Comparison of ENCODE assay signal across 13 mouse cellular contexts in genomic region chr2:38485409-38485808, GRCm38 (mm10). TPM values are rescaled to one million over a fixed set of nuclear protein-coding genes. Genes with fewer than 3 reads are reported as not detected.
DNase-seq lines count a peak whose midpoint lies in the region; ATAC-seq and TF ChIP-seq lines count a peak whose summit lies in the region.
"Had no signal": no experiment of that assay in that cellular context is flagged by ENCODE, and none has a peak within 500 bp of the region (broad histone marks: within the 10 kb centered on the region; RNA-seq: fewer than 3 reads in every experiment).

No protein-coding gene starts in this region.

- no peak for TF ChIP-seq POLR2A in bone marrow macrophage, adult 2 months (IDR thresholded peaks at IDR 0.05; ENCODE audit: borderline replicate concordance, low read depth, low read length)

- no peak for ATAC-seq in kidney, embryonic 15.5 days (replicated peaks; ENCODE audit: low FRiP score)
- 0 out of 2 replicates have a peak, but pooled peaks have one; percentile 13 for ATAC-seq in liver, embryonic 15.5 days (ENCODE audit: insufficient read depth)
- ATAC-seq: forebrain, embryonic 13.5 days; midbrain, embryonic 15.5 days had no signal

- H3K36me3 ChIP-seq in kidney, embryonic 15.5 days = no peaks in the 10 kb centered on the region
- no peaks in the 10 kb centered on the region for H3K36me3 ChIP-seq in liver, embryonic 15.5 days (replicated peaks)
- H3K36me3 ChIP-seq: embryonic facial prominence, embryonic 12.5 days; hindbrain, embryonic 15.5 days; midbrain, embryonic 15.5 days; neural tube, embryonic 12.5 days had no signal

- peak overlapping the region; percentile 53 for H3K27ac ChIP-seq in gastrocnemius, adult 2 months
- peak overlapping the region; percentile 15; the same call in 1 of the 2 replicates for H3K27ac ChIP-seq in kidney, embryonic 15.5 days
- peak overlapping the region; percentile 100 for H3K27ac ChIP-seq in bone marrow macrophage, adult 2 months (ENCODE audit: insufficient read depth, low read depth, low read length)
- peak overlapping the region; percentile 74 for H3K27ac ChIP-seq in liver, embryonic 15.5 days (replicated peaks)
- H3K27ac ChIP-seq: forebrain, embryonic 13.5 days; hindbrain, embryonic 15.5 days; midbrain, embryonic 15.5 days; neural tube, embryonic 12.5 days had no signal

- intact Hi-C loops in gastrocnemius, adult 2 months (cut with DNase I) = no loop called here
- intact Hi-C loops in gastrocnemius, postnatal 36 days (cut with DNase I) = no loop called here

- H3K9ac ChIP-seq in kidney, embryonic 15.5 days = no peak overlapping the region
- H3K9ac ChIP-seq in liver, embryonic 15.5 days = no peak overlapping the region
- H3K9ac ChIP-seq: embryonic facial prominence, embryonic 12.5 days; forebrain, embryonic 13.5 days; hindbrain, embryonic 15.5 days; midbrain, embryonic 15.5 days; neural tube, embryonic 12.5 days had no signal

- no peak for DNase-seq in gastrocnemius, adult 2 months
- DNase-seq in gastrocnemius, postnatal 36 days = no peak
- no peak for DNase-seq in kidney, adult 11 months
- no peak for DNase-seq in cerebellum, postnatal 10 days
- no peak for DNase-seq in thymus, postnatal 25 days

- no peak for TF ChIP-seq CTCF in gastrocnemius, adult 2 months (IDR thresholded peaks at IDR 0.05)
- TF ChIP-seq CTCF in bone marrow macrophage, adult 2 months (IDR thresholded peaks at IDR 0.05; ENCODE audit: low read depth, low read length) = no peak

- H3K9me3 ChIP-seq in kidney, embryonic 15.5 days (replicated peaks) = no peaks in the 10 kb centered on the region
- no peaks in the 10 kb centered on the region for H3K9me3 ChIP-seq in liver, embryonic 15.5 days (replicated peaks)
- H3K9me3 ChIP-seq: forebrain, embryonic 13.5 days; hindbrain, embryonic 15.5 days; midbrain, embryonic 15.5 days; neural tube, embryonic 12.5 days had no signal

- H3K4me3 ChIP-seq in gastrocnemius, adult 2 months = no peak overlapping the region
- no peak overlapping the region for H3K4me3 ChIP-seq in kidney, embryonic 15.5 days (replicated peaks)
- H3K4me3 ChIP-seq in bone marrow macrophage, adult 2 months (ENCODE audit: insufficient read depth, low read length) = peak overlapping the region; percentile 2; the same call in 1 of the 2 replicates
- no peak overlapping the region for H3K4me3 ChIP-seq in liver, embryonic 15.5 days (replicated peaks)
- H3K4me3 ChIP-seq: embryonic facial prominence, embryonic 12.5 days; forebrain, embryonic 13.5 days; hindbrain, embryonic 15.5 days; midbrain, embryonic 15.5 days; neural tube, embryonic 12.5 days had no signal

- H3K27me3 ChIP-seq in kidney, embryonic 15.5 days = no peaks in the 10 kb centered on the region
- H3K27me3 ChIP-seq in liver, embryonic 15.5 days = no peaks in the 10 kb centered on the region
- H3K27me3 ChIP-seq: embryonic facial prominence, embryonic 12.5 days; forebrain, embryonic 13.5 days; hindbrain, embryonic 15.5 days; neural tube, embryonic 12.5 days had no signal

- 84% methylated on average over 3 of the region's 3 CpGs for WGBS in kidney, embryonic 15.5 days
- WGBS in liver, embryonic 15.5 days (ENCODE audit: insufficient replicate concordance) = 54% methylated on average over 3 of the region's 3 CpGs

- peaks cover 4% of the 10 kb centered on the region; the same call in 1 of the 2 replicates for H3K4me1 ChIP-seq in kidney, embryonic 15.5 days
- peaks cover 58% of the 10 kb centered on the region for H3K4me1 ChIP-seq in bone marrow macrophage, adult 2 months (ENCODE audit: control insufficient read depth, insufficient read depth, low read length)
- H3K4me1 ChIP-seq in liver, embryonic 15.5 days (replicated peaks) = peaks cover 36% of the 10 kb centered on the region
- H3K4me1 ChIP-seq: embryonic facial prominence, embryonic 12.5 days; hindbrain, embryonic 15.5 days; midbrain, embryonic 15.5 days; neural tube, embryonic 12.5 days had no signal

- H3K4me2 ChIP-seq in kidney, embryonic 15.5 days = no peak overlapping the region
- H3K4me2 ChIP-seq in liver, embryonic 15.5 days = peak overlapping the region; percentile 20; the same call in 1 of the 2 replicates
- H3K4me2 ChIP-seq: embryonic facial prominence, embryonic 12.5 days; forebrain, embryonic 13.5 days; hindbrain, embryonic 15.5 days; midbrain, embryonic 15.5 days; neural tube, embryonic 12.5 days had no signal

RNA-seq across cellular contexts. Expression of gene Nek6, which starts 26.0 kb away (rescaled TPM):
- total RNA-seq in gastrocnemius, adult 2 months (2021) = 10 to 100 TPM in 1 of 2 experiments, 1 to 10 TPM in 1; 4.9 to 10.7 TPM
- total RNA-seq in gastrocnemius, postnatal 36 days (2021) = 10 to 100 TPM in 1 of 2 experiments, 1 to 10 TPM in 1; 6.9 to 11.2 TPM
- 69.3 and 73.1 TPM in 2 replicates for polyA plus RNA-seq in kidney, embryonic 15.5 days (2015; fragmentation: Nextera tagmentation; extraction: Ambion mirVana)
- polyA plus RNA-seq in bone marrow macrophage, adult 2 months (2012; ENCODE audit: insufficient read depth, insufficient read length, missing spikeins) = 15.8 and 17.0 TPM in 2 replicates
- 36.2 and 37.3 TPM in 2 replicates for polyA plus RNA-seq in liver, embryonic 15.5 days (2015; fragmentation: Nextera tagmentation; extraction: Ambion mirVana)

Comparison
In these comparisons a context has a peak if more than half of its experiments do, and no peak if none do; other contexts are left out.
1. H3K27ac ChIP-seq: peak in every context shown above with its lines; median percentile 100 in bone marrow macrophage, adult 2 months; 74 in liver, embryonic 15.5 days; 53 in gastrocnemius, adult 2 months; 15 in kidney, embryonic 15.5 days.